Mouse (Mus musculus) large intestine, adult 2 months (tissue): ENCODE measurements around the gene Pfdn2. TPM values are rescaled to one million over a fixed set of nuclear protein-coding genes. Genes with fewer than 3 reads are reported as not detected.
"Not testable (repeated sequence)": the region's sequence is repeated elsewhere in the genome, so short reads cannot be mapped to it uniquely, and the experiment has no call there.

ENCODE experiments used
- DNase-seq: peaks from one replicate; pipeline ENCODE4 v3.0.0-alpha.2; 2012; ENCODE audit warnings: low read depth, low spot score
- WGBS: fragments of 180-500 bp; shearing (Covaris S2); methylation state at CpG from one replicate; pipeline ENCODE4 v1.1.7; 2018; 5-methylcytosine and 5-hydroxymethylcytosine counted together
- polyA plus RNA-seq: library from polyadenylated mRNA; depleted of rRNA; stranded (reverse); fragments of >200 nt; gene quantifications from 2 replicates; pipeline ENCODE4 v1.2.3, GENCODE M21; 2012; rRNA removed

Gene Pfdn2
- polyA plus RNA-seq: 10.3 and 11.7 TPM in 2 replicates

GRCm38 (mm10) chr1:171345225-171346094 lies at the start of gene Pfdn2, which contains the start of gene Nit1:
Pfdn2 (plus strand) TSS chr1:171345670.
Nit1 (minus strand) TSS chr1:171345646.
- under 1% methylated on average over 53 of the region's 53 CpGs for WGBS
- peak; percentile 67 for DNase-seq

GRCm38 (mm10) chr1:171298226-171298625 lies 47.2 kb upstream of the Pfdn2 start:
- 64% methylated on average over 3 of the region's 3 CpGs for WGBS
- DNase-seq: no peak

GRCm38 (mm10) chr1:171306157-171306556 lies 39.3 kb upstream of the Pfdn2 start:
- WGBS: 54% methylated on average over 5 of the region's 5 CpGs
- DNase-seq: not testable (repeated sequence)

DNA sequence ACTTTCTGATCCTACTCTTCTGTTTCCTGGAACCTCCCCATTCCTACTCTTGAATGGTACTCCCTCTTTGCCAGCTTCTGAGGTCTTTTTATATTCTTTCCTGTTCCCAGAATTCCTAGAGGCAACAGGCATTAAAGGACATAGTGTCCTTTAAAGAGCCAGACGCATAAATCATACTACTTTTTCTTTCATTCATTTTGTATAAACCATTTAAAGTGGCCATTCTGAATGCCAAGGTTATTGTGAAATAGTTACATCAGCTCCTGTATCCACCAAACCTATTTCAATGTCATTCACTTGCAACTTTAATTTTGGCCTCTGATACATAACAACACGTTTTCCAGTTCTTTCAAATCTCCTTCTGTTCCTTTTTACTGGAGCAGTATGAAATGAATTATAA lies 36.1 kb upstream of the Pfdn2 start:
- WGBS: 70% methylated on average over 2 of the region's 2 CpGs
- no peak for DNase-seq

GRCm38 (mm10) chr1:171319748-171320147 lies 25.7 kb upstream of the Pfdn2 start:
- 32% methylated on average over 7 of the region's 7 CpGs for WGBS
- no peak for DNase-seq

GRCm38 (mm10) chr1:171320151-171320550 lies 25.3 kb upstream of the Pfdn2 start:
- no peak for DNase-seq
- 38% methylated on average over 5 of the region's 5 CpGs for WGBS

GRCm38 (mm10) chr1:171321415-171321814 lies 24.1 kb upstream of the Pfdn2 start:
- DNase-seq: no peak

DNA sequence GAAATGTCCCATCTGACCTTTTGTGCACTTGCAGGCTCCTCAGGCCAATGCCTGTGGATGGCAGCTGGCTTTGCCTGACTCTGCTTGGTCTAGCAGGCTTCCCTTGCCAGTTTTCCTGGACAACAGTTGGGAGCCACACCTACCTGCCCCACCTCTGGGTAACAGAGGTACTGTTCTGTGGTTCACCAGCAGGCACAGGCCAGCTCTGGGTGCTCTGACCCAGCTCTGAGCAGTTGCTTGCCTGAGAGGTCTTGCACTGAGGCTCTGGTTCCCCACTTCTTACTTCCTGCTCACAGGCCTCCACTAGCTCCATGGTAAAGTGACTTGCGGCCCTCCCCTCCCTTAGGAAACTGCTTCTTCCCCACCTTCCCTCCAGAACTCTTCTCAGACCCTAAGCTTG lies 23.5 kb upstream of the Pfdn2 start:
- 60% methylated on average over 1 of the region's 1 CpGs for WGBS
- no peak for DNase-seq

DNA sequence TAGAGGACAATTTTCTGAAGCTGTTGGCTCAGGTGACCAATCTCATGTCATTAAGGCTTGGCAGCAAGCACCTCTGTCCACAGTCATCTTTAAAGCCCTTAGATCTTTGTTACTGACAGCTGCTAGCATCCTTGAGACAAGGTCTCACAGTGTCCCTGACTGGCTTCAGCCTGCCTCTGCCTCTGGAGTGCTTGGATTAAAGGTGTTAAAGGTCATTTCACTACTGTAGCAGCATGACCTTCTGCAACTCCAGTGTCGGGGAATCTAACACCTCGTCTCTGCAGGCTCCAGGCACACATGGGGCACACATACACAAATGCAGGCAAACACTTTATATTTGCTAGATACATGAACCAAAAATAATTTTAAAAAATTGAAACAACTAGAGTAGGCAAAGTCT lies 19.9 kb upstream of the Pfdn2 start:
- DNase-seq: no peak
- 64% methylated on average over 2 of the region's 2 CpGs for WGBS

- WGBS: 59% methylated on average over 4 of the region's 4 CpGs
Observed at GRCm38 (mm10) chr1:171326588-171326987, 18.9 kb upstream of the Pfdn2 start.

DNA sequence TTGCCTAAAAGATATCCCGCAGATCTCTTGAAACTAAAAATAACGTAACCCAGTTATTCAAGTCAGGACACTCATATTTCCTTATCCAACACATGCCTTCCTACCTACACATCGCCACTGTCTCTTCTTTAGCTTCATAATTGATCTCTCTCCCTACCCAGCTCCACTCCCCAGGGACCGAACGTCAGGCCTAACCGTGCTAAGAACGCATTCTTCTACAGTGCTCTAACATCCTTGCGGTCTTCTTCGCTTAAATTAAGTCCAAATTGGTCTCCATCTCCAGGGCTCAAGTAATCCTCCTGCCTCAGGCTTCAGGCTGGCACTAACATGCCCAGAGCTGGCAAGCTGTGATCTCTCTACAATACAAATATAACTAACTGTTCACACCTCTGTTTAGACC lies 17.2 kb upstream of the Pfdn2 start:
- WGBS: 11% methylated on average over 9 of the region's 9 CpGs
- no peak for DNase-seq

More at GRCm38 (mm10) chr1:171326588-171326987, 18.9 kb upstream of the Pfdn2 start:
- DNase-seq: not testable (repeated sequence)

- under 1% methylated on average over 41 of the region's 48 CpGs for WGBS
- DNase-seq: no peak
Observed at GRCm38 (mm10) chr1:171328839-171329432, 16.5 kb upstream of the Pfdn2 start, which contains the start of gene Dedd. Dedd (plus strand) TSS chr1:171329145.

- no peak for DNase-seq
- 1% methylated on average over 57 of the region's 61 CpGs for whole genome bisulfite sequencing
Observed at GRCm38 (mm10) chr1:171329433-171330215, 15.8 kb upstream of the Pfdn2 start.

DNA sequence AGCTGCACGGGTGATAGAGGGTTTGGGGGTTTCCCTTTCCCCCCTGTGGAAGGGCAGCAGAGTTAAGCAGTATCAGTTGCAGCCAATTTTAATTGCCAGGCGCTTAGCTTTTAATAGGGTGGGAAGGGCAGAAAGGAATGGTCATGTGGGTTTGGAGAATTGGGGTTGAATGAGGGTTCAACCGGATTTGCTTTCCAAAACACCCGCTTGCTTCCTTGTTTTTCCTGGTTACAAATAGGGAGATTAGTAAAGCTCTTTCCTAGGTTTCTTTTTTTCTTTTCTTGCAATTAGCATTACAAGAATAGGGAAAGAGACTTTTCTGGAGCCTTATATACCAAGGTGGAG lies 15.3 kb upstream of the Pfdn2 start:
- DNase-seq: no peak
- WGBS: 0% methylated on average over 4 of the region's 4 CpGs

DNA sequence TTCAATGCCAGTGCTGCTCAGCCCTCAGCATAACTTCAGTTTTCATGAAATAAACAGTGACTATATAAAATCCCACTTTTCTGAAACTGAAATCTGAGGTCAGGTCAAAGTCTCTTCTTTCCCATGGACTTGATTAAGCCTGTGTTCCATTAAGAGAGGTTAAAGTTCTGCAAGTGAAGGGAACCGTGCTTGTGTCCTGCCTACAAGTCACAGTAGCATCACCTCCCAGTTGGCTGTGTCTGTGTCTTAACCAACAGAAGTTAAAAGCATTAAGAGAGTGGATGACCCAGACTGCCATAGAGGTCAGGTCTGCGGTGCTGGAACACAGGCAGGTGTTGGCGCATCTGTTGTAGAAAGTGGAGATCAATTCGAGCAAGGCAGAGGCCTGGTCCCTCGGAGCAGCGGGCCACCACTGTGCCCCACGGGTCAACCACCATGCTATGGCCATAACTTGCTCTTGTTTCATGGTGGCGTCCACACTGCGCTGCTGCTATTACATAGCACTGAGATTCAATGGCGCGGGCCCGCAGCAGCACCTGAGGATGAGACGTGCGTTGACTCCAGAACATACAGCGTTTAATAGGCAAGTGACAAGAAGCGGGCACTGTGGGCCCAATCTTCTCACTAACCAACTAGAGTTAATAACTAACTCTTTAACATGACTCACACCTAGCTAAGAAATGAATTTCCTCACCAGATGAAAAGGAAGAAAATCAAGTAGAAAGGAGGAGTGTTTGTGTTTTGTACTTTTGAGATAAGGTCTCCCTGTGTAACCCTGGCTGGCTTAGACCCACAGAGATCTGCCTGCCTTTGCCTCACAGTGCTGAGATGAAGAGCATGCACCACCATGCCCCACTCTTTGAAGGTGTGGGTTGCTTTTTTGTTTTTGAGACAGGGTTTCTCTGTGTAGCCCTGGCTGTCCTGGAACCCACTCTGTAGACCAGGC lies 2.9 kb upstream of the Pfdn2 start:
- WGBS: 78% methylated on average over 16 of the region's 16 CpGs
- DNase-seq: no peak

DNA sequence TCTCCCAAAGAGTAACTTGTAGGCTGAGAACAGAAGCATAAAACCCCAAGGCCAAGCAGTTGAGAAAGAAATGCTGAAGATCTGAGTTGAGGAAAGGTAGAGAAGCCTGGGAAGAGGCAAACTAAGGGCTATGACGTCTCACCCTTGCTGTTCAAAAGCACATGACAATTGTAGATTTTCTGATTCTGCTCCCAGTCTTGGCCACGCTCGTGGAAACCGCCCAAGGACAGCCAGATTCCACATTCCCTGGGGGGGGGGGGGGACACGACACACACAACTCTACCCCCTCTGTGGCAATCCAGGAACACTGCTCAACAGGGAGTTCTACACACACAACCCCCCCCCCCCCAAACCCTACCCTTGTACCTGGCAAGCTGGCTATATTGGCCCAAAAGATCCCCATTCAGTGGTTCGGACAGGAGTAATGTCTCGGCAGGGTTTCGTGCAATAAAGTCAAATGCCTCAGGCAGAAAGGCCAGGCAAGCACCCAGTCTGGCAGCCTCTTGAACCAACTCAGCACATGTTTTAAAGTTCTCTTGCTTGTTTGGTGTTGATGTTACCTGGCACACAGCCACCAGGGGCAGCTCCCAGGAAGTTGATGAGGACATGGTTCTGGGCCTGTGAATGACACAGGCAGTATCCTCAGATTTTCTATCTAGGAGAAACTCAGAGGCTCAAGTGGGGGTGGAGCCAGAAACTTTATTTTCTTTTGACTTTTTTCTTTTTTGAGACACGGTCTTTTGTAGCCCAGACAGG lies 1.4 kb upstream of the Pfdn2 start:
- DNase-seq: no peak
- 43% methylated on average over 9 of the region's 9 CpGs for WGBS

- DNase-seq: no peak
- WGBS: 48% methylated on average over 9 of the region's 9 CpGs
Observed at GRCm38 (mm10) chr1:171344715-171345114, 755 bp upstream of the Pfdn2 start.

GRCm38 (mm10) chr1:171346095-171346450 lies 603 bp downstream of the Pfdn2 start:
- under 1% methylated on average over 14 of the region's 14 CpGs for WGBS
- DNase-seq: no peak

DNA sequence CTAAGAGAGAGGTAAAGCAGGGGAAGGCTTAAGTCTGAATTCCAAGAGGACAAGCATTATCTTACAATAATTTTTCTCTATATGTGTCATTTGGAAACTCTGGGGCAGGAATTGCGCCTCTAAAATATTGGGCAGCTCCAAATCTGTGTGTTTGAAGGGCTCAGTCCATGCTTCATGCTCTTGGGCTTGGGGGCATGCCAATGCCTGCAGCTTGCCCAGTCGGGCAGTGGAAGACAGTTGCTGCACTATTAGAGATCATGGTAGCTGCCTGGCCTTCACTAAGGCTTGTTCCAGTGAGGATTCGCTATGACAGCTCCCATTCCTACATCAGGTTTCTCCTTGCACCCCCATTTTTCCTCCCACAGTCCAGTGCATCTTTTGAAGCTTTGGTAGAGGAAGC lies 3.2 kb downstream of the Pfdn2 start:
- DNase-seq: no peak
- WGBS: 88% methylated on average over 3 of the region's 3 CpGs
